Mouse (Mus musculus) ES-CJ7 (cell line): Measurements from ENCODE around the gene Tectb.
"Not testable (repeated sequence)": the region's sequence is repeated elsewhere in the genome, so short reads cannot be mapped to it uniquely, and the experiment has no call there.

ENCODE experiments used
- DNase-seq: peaks from one replicate; pipeline ENCODE4 v3.0.0; 2011; ENCODE audit warnings: low read depth, low spot score

Gene Tectb

GRCm38 (mm10) chr19:55165954-55166353 lies 14.6 kb upstream of the Tectb start:
- no peak for DNase-seq

- no peak for DNase-seq
Observed at GRCm38 (mm10) chr19:55166741-55167140, 13.8 kb upstream of the Tectb start.

- no peak for DNase-seq
Observed at GRCm38 (mm10) chr19:55167741-55168140, 12.8 kb upstream of the Tectb start.

- no peak for DNase-seq
Observed at GRCm38 (mm10) chr19:55168360-55168759, 12.2 kb upstream of the Tectb start.

GRCm38 (mm10) chr19:55169236-55169729 lies 11.2 kb upstream of the Tectb start:
- DNase-seq = not testable (repeated sequence)

- no peak for DNase-seq
Observed at GRCm38 (mm10) chr19:55170399-55170798, 10.1 kb upstream of the Tectb start.

- no peak for DNase-seq
Observed at GRCm38 (mm10) chr19:55171585-55171984, 8.9 kb upstream of the Tectb start.

- no peak for DNase-seq
Observed at GRCm38 (mm10) chr19:55177143-55177542, 3.4 kb upstream of the Tectb start.

- no peak for DNase-seq
Observed at GRCm38 (mm10) chr19:55184442-55184841, 3.9 kb downstream of the Tectb start.

GRCm38 (mm10) chr19:55185074-55185473 lies 4.5 kb downstream of the Tectb start:
- DNase-seq = no peak

- DNase-seq = no peak
Observed at GRCm38 (mm10) chr19:55185651-55186050, 5.1 kb downstream of the Tectb start.

GRCm38 (mm10) chr19:55190065-55190464 lies 9.5 kb downstream of the Tectb start:
- DNase-seq = no peak

- no peak for DNase-seq
Observed at GRCm38 (mm10) chr19:55191596-55191995, 11.1 kb downstream of the Tectb start.

- no peak for DNase-seq
Observed at GRCm38 (mm10) chr19:55192254-55192945, 11.9 kb downstream of the Tectb start.

GRCm38 (mm10) chr19:55193717-55194394 lies 13.3 kb downstream of the Tectb start:
- DNase-seq = no peak

GRCm38 (mm10) chr19:55194520-55195170 lies 14.1 kb downstream of the Tectb start:
- no peak for DNase-seq

GRCm38 (mm10) chr19:55195574-55195973 lies 15.0 kb downstream of the Tectb start:
- no peak for DNase-seq

- DNase-seq = peak; percentile 67
Observed at GRCm38 (mm10) chr19:55198303-55198702, 17.8 kb downstream of the Tectb start.

GRCm38 (mm10) chr19:55206482-55207138 lies 26.1 kb downstream of the Tectb start:
- peak; percentile 73 for DNase-seq

- DNase-seq = no peak
Observed at GRCm38 (mm10) chr19:55207205-55207604, 26.7 kb downstream of the Tectb start.

- DNase-seq = peak; percentile 34
Observed at GRCm38 (mm10) chr19:55207746-55208538, 27.4 kb downstream of the Tectb start.
